Mouse (Mus musculus): Measurements from ENCODE around the gene Cylc1. TPM values are rescaled to one million over a fixed set of nuclear protein-coding genes. Genes with fewer than 3 reads are reported as not detected.

The Cylc1 gene
- not detected in 2 replicates for polyA plus RNA-seq (2012; rRNA removed; ENCODE audit: low replicate concordance)

GRCm38 (mm10) chrX:111110118-111110517 lies at the start of gene Cylc1:
Cylc1 (plus strand) TSS chrX:111110418.

GRCm38 (mm10) chrX:111168040-111168439 lies 57.8 kb downstream of the Cylc1 start, which contains the start of gene Gm10112:
Gm10112 (plus strand) TSS chrX:111168340.

Other genes starting within 250 kb of the Cylc1 start
- not detected in 2 replicates for gene Gm10112, start 57.9 kb downstream of the Cylc1 start, polyA plus RNA-seq (2012; rRNA removed; ENCODE audit: low replicate concordance)

Measured in subcutaneous adipose tissue, adult 2 months (tissue).